Mouse (Mus musculus) ES-Bruce4 (cell line): Measurements from ENCODE around the gene Calcoco2. TPM values are rescaled to one million over a fixed set of nuclear protein-coding genes. Genes with fewer than 3 reads are reported as not detected.

ENCODE experiments used
- H3K27ac ChIP-seq: 2 replicates; pipeline ENCODE4 v1.5.1; 2012; ENCODE audit warnings: low read length, inconsistent platforms; ENCODE audit not compliant: insufficient read depth
- H3K27me3 ChIP-seq: 2 replicates; pipeline ENCODE4 v1.6.1; 2012; ENCODE audit warnings: mild to moderate bottlenecking, low read length, inconsistent platforms; ENCODE audit not compliant: control insufficient read depth, poor library complexity, insufficient read depth, severe bottlenecking
- H3K36me3 ChIP-seq: 2 replicates; pipeline ENCODE4 v1.6.1; 2012; ENCODE audit warnings: inconsistent platforms, mild to moderate bottlenecking, low read length, moderate library complexity; ENCODE audit not compliant: control insufficient read depth, poor library complexity, insufficient read depth, severe bottlenecking
- H3K4me1 ChIP-seq: one replicate; pipeline ENCODE4 v1.8.1; 2011; ENCODE audit warnings: low read length; ENCODE audit not compliant: control insufficient read depth, insufficient read depth
- H3K4me3 ChIP-seq: 2 replicates; pipeline ENCODE4 v1.5.1; 2011; ENCODE audit warnings: low read depth, mild to moderate bottlenecking, low read length
- H3K9ac ChIP-seq: 2 replicates; pipeline ENCODE4 v1.6.1; 2012; ENCODE audit warnings: low read depth, mild to moderate bottlenecking, inconsistent platforms; ENCODE audit not compliant: poor library complexity, severe bottlenecking
- H3K9me3 ChIP-seq: replicated peaks from 2 replicates; pipeline ENCODE4 v1.6.1; 2012; ENCODE audit warnings: mild to moderate bottlenecking, low read length, inconsistent platforms; ENCODE audit not compliant: control insufficient read depth, poor library complexity, insufficient read depth, severe bottlenecking
- CTCF ChIP-seq: IDR thresholded peaks from one replicate; pipeline ENCODE4 v1.8.1; 2011; ENCODE audit warnings: low read depth, low read length
- EP300 ChIP-seq: IDR thresholded peaks from 2 replicates; pipeline ENCODE4 v1.6.1; 2011; ENCODE audit warnings: low read depth, low read length; ENCODE audit not compliant: insufficient read depth
- POLR2A ChIP-seq: IDR thresholded peaks from one replicate; pipeline ENCODE4 v1.8.1; 2011; ENCODE audit warnings: low read length; ENCODE audit not compliant: insufficient read depth
- polyA plus RNA-seq: library from polyadenylated mRNA; stranded (reverse); fragments of >200 nt; gene quantifications from 2 replicates; pipeline ENCODE4 v1.2.4, GENCODE M21; 2011; ENCODE audit warnings: low read depth; ENCODE audit not compliant: missing spikeins, insufficient read depth, insufficient read length

Calcoco2 gene
- polyA plus RNA-seq = 16.7 and 18.0 TPM in 2 replicates

DNA sequence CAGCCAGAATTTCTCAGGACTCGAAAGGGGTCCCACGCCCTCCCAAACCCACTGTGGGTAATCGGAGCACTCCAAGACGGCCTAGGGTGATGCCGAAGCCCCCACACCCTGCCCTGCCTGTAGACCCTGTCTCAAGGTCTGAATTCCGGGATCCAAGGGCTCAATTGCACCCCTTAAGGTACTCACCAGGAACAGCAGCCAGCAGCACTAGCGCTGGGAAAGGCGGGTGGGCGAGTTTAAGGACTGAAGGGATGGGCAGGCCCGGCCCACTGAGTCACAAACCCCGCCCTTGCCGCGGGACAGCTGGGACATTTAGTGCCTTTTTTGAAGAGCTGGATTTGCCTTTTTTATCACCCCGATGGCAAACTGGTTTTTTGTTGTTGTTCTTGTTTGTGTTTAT lies at the start of gene Calcoco2:
Gene Calcoco2 (minus strand): TSS at position 214 of the 400 bp plus-strand sequence.
- H3K9ac ChIP-seq = peak within 1 kb of the TSS; percentile 45
- no peaks in the 10 kb centered on the region for H3K27me3 ChIP-seq
- H3K27ac ChIP-seq = peak within 1 kb of the TSS; percentile 23; the same call in 1 of the 2 replicates
- H3K36me3 ChIP-seq = peaks cover 6% of the 10 kb centered on the region
- peaks cover 2% of the 10 kb centered on the region for H3K4me1 ChIP-seq
- H3K9me3 ChIP-seq = no peaks in the 10 kb centered on the region
- H3K4me3 ChIP-seq = peak within 1 kb of the TSS; percentile 65
- TF ChIP-seq CTCF (peak; percentile 42), EP300 (no peak), POLR2A (peak; percentile 45)

DNA sequence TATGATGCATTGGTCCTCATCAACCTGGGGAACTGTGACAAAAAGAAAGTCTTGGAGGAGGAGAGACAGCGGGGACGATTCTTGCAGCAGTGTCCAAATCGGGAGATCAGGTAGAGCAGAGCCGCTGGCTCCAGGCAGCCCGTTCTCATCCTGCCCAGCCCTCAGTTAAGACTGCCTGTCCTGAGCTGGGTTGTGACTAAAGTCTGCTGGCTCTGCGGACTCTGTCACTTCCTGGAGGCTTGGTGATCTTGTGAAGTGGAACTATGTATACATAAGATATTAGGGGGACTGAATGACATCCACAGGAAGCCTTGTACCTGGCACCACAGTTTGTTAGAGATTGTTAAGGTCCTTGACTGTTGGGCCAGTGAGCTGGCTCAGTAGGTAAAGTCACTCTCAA lies 35.7 kb upstream of the Calcoco2 start:
- H3K27ac ChIP-seq = no peak overlapping the region
- H3K27me3 ChIP-seq = no peaks in the 10 kb centered on the region
- H3K9me3 ChIP-seq = no peaks in the 10 kb centered on the region

DNA sequence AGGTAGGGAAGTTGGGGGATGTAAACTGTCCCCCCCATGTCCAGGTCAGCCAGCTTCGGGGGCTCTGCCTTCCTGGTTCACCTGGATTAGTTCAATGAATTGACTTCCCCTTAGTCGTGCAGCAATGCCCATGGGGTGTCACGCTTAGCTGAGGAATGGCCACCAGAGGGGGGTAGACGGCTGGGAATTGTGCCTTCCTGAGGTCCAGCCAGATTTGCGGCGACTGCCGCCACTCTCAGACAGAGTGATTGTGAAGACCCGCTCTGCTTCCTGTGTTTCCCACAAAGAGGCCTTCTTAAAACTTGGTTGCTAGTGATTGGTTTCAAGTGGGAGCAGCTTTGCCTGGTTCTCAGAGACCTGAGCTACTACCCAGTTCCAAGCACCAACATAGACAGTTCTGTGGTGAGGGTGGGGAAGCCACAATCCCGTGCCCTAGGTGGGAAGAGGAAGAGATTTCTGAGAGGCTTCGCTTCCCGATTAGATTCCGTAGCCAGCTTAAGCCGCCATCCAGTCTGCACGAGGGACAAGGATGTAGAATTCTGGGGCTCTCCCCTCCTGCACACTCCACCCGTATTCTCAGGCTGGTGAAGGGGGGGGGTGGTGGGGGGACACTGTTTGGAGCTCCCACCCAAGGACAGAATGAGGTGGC lies 34.0 kb upstream of the Calcoco2 start:
- Histone ChIP-seq H3K36me3 (no peaks in the 10 kb centered on the region), H3K9me3 (no peaks in the 10 kb centered on the region), H3K27ac (no peak overlapping the region), H3K9ac (no peak overlapping the region), H3K4me1 (peaks cover 3% of the 10 kb centered on the region), H3K4me3 (no peak overlapping the region), H3K27me3 (no peaks in the 10 kb centered on the region)
- TF ChIP-seq CTCF = peak; percentile 81
- TF ChIP-seq POLR2A = no peak
- no peak for TF ChIP-seq EP300

More for the DNA sequence above, 35.7 kb upstream of the Calcoco2 start:
- TF ChIP-seq POLR2A (no peak), EP300 (no peak), CTCF (no peak)
- Histone ChIP-seq H3K4me3 (no peak overlapping the region), H3K36me3 (no peaks in the 10 kb centered on the region), H3K4me1 (peaks cover 3% of the 10 kb centered on the region), H3K9ac (no peak overlapping the region)

DNA sequence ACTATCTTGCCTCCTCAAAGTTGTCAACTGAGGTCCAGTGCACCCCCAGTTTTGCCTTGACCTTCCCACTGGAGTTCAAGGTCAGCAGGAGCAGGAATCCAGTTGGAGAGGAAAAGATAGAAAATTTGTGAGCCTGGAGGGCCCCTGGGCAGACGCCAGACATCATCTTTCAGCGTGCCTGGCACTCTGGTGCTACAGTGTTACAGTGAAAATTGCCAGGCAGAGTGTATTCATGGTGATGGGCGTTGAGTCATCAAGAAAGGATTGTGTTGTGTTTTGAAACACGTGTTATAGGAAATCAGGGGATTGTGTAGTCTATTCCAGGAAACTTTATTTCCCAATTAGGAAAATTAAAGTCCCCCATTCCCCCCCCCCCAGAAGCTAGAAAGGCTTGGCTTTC lies 32.0 kb upstream of the Calcoco2 start:
- no peak overlapping the region for H3K27ac ChIP-seq
- H3K36me3 ChIP-seq = no peaks in the 10 kb centered on the region
- H3K4me1 ChIP-seq = peaks cover 3% of the 10 kb centered on the region
- no peak overlapping the region for H3K9ac ChIP-seq
- TF ChIP-seq POLR2A = no peak
- no peak for TF ChIP-seq EP300
- no peak for TF ChIP-seq CTCF
- no peaks in the 10 kb centered on the region for H3K9me3 ChIP-seq
- H3K4me3 ChIP-seq = no peak overlapping the region
- no peaks in the 10 kb centered on the region for H3K27me3 ChIP-seq

DNA sequence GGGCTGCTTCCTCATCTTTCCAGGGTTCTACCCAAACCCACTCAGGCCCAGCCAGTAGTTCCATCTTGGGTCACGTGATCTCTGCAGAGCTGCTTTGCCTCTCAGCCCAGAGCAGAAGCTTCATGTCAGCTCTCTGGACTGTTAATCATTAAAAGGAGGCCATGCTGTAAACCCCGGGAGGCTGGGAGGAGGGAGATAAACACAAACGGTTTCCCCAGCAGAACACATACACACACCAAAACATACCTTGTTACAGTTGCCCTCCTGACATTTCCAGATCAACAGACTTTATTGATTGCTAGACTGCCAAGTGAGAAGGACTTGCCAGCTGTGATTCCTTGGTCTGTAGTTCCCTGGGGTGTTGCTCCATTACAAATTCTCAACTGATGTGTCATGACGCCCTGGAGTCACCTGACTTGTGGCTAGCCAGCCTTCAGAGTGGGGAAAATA lies 29.0 kb upstream of the Calcoco2 start:
- Histone ChIP-seq H3K9ac (no peak overlapping the region; the same call in 1 of the 2 replicates), H3K4me1 (peaks cover 3% of the 10 kb centered on the region)
- TF ChIP-seq POLR2A = no peak
- no peak for TF ChIP-seq CTCF
- no peak for TF ChIP-seq EP300

DNA sequence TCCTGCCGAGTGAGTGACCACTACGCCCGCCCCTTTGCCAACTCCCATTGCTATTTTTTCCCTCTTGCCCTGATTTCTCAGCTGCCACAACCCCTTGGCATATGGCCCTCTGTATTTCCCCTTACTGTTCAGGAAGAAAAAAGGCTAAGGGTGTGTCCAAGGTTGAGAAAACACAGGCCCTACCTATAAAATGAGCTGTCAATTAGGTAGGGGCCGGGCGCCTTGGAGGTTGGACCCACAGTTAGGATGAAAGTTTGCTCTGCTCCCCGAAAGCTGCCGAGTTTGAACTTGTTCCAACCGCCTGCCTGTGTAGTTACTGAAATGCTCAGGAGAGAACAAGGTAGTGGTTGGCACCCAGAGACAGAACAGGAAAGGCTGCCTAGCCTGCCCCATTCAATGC lies 24.1 kb upstream of the Calcoco2 start:
- Histone ChIP-seq H3K4me3 (no peak overlapping the region), H3K27ac (no peak overlapping the region), H3K9ac (no peak overlapping the region), H3K36me3 (no peaks in the 10 kb centered on the region), H3K27me3 (no peaks in the 10 kb centered on the region), H3K9me3 (no peaks in the 10 kb centered on the region), H3K4me1 (no peaks in the 10 kb centered on the region)
- no peak for TF ChIP-seq CTCF
- TF ChIP-seq POLR2A = no peak
- no peak for TF ChIP-seq EP300

More for the DNA sequence above, 29.0 kb upstream of the Calcoco2 start:
- Histone ChIP-seq H3K36me3 (no peaks in the 10 kb centered on the region), H3K27me3 (no peaks in the 10 kb centered on the region), H3K9me3 (no peaks in the 10 kb centered on the region), H3K4me3 (no peak overlapping the region), H3K27ac (no peak overlapping the region)
